Mouse (Mus musculus): Measurements from ENCODE around the gene Nr1d1. TPM values are rescaled to one million over a fixed set of nuclear protein-coding genes. Genes with fewer than 3 reads are reported as not detected.

The Nr1d1 gene
- total and polyA plus RNA-seq, 3 experiments, result 0.17 to 1.4 (median 0.25) TPM

DNA sequence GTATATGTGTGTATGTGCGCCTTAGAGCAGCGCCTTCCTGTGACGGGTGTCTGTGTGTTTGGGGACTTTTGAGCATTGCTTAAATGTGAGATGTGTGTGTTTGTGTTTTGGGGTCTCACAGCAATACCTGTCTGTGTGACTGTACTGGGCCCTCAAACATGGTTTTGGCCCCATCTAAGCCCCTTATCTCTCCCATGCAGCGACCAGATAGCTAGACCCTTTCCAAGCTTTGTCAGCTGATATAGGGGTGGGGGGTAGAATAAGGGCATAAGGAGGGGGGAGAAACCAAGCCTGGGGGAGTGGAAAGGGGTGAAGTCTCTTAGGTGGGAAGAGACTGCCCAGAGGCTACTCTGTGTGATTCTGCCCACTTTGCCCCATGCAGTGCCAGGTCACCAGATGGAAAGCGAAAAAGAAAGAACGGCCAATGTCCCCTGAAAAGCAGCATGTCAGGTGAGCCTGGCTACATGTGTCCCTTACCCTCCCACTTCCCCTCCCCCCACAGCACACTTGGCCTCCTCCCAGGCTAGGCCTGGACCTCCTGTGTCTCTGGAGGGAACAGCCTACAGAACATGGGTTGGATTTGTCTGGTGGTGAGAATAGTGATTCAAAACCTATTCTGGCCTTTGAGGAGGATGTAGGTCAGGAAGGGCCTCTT is 19.3 kb downstream of the Nr1d1 start:
- Histone ChIP-seq H3K27me3 (replicated peaks) (no peaks in the 10 kb centered on the region), H3K4me3 (replicated peaks in 1 of 3; ENCODE audit: low read depth in 2 of 3, low read length in 2 of 3, poor library complexity in 1 of 3) (no peak overlapping the region), H3K4me1 (ENCODE audit: control insufficient read depth in 1 of 2, insufficient read depth in 2 of 2) (peaks cover 21 to 46% of the 10 kb centered on the region in 2 experiments), H3K9me3 (replicated peaks; ENCODE audit: low read length) (no peaks in the 10 kb centered on the region), H3K9ac (ENCODE audit: insufficient read depth, low read depth) (no peak overlapping the region), H3K79me2 (replicated peaks; ENCODE audit: control insufficient read depth, extremely low read depth, insufficient read depth, poor library complexity, severe bottlenecking) (no peaks in the 10 kb centered on the region), H3K27ac (ENCODE audit: insufficient read depth, low read depth) (no peak overlapping the region), H3K36me3 (replicated peaks in 1 of 2; ENCODE audit: control insufficient read depth in 1 of 2, insufficient read depth in 1 of 2, low read length in 1 of 2) (no peaks in the 10 kb centered on the region), H3K4me2 (ENCODE audit: insufficient read depth, low read depth, poor library complexity, severe bottlenecking) (no peak overlapping the region)
- dilution Hi-C loops (cut with MboI; ENCODE audit: extremely low pct_ligation_motif_present, extremely low pct_unique_long_range_greater_than_20kb, low sequenced_read_pairs) (no loop called here), in situ Hi-C loops (cut with MboI; ENCODE audit: low pct_ligation_motif_present, low pct_unique_long_range_greater_than_20kb, low sequenced_read_pairs) (no loop called here)
- DNase-seq (ENCODE audit: extremely low read depth), result no peak
- TF ChIP-seq NELFE (IDR thresholded peaks at IDR 0.05; ENCODE audit: low read depth, low read length), result no peak
- no peak for TF ChIP-seq ZKSCAN1 (IDR thresholded peaks at IDR 0.05; ENCODE audit: borderline replicate concordance, low read depth, low read length)
- TF ChIP-seq CHD2 (IDR thresholded peaks at IDR 0.05; ENCODE audit: low read length), result no peak
- no peak for TF ChIP-seq MAX (IDR thresholded peaks at IDR 0.05; ENCODE audit: low read length)
- TF ChIP-seq KAT2A (IDR thresholded peaks at IDR 0.05; ENCODE audit: insufficient replicate concordance, low read length), result no peak
- no peak for TF ChIP-seq EP300 (IDR thresholded peaks at IDR 0.05; ENCODE audit: low read length)
- no peak for TF ChIP-seq SIN3A (IDR thresholded peaks at IDR 0.05; ENCODE audit: low read length)
- no peak for TF ChIP-seq JUND (conservative IDR thresholded peaks at IDR 0.05; ENCODE audit: low read depth, low read length)
- no peak for TF ChIP-seq MAZ (IDR thresholded peaks at IDR 0.05; ENCODE audit: low read depth, low read length)
- TF ChIP-seq MYC (IDR thresholded peaks at IDR 0.05; ENCODE audit: low read depth, low read length), result no peak
- no peak for TF ChIP-seq ETS1 (conservative IDR thresholded peaks at IDR 0.05; ENCODE audit: low read depth, low read length)
- no peak for TF ChIP-seq BHLHE40 (IDR thresholded peaks at IDR 0.05; ENCODE audit: low read depth, low read length)
- no peak for TF ChIP-seq RAD21 (IDR thresholded peaks at IDR 0.05; ENCODE audit: low read depth, low read length)
- TF ChIP-seq PAX5 (IDR thresholded peaks at IDR 0.05; ENCODE audit: low read length), result no peak
- no peak for TF ChIP-seq TCF12 (IDR thresholded peaks at IDR 0.05; ENCODE audit: low read depth, low read length)
- no peak for TF ChIP-seq IRF4 (IDR thresholded peaks at IDR 0.05; ENCODE audit: low read depth, low read length)
- TF ChIP-seq MAFK (IDR thresholded peaks at IDR 0.05; ENCODE audit: insufficient replicate concordance, low read length), result no peak
- no peak for TF ChIP-seq POLR2A (IDR thresholded peaks at IDR 0.05; ENCODE audit: low read depth, low read length)
- no peak for TF ChIP-seq CTCF (conservative IDR thresholded peaks at IDR 0.05 in 1 of 2, IDR thresholded peaks at IDR 0.05 in 1 of 2; ENCODE audit: low read depth in 2 of 2, low read length in 2 of 2)

DNA sequence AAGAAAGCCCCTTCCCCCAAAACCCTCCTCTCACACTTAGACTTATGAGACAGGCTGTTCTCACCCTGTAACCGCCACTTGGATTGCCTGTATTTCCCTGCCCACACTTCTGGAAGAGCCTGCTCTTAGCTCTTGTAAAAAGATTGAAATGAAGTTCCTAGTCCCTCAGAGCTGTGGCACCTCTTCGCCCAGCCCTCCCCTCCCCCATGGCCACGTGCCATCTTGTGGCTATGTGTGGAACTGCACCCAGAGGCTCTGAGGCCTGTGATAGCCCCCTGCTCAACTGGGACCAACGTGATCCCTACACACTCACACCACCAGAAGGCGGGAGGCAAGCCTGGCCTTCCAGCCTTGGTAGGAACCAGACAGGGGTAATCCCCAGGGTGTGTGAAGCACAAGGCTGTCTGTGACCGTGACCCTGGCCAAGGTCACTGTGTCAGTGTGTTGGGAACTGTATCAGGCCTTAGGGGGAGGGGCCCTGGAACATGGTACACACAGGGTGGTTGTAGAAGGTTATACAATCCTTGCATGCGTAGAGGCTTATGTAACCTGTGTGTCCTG is 20.4 kb downstream of the Nr1d1 start:
- peak; percentile 90 for DNase-seq (ENCODE audit: extremely low read depth)
- dilution Hi-C loops (cut with MboI; ENCODE audit: extremely low pct_ligation_motif_present, extremely low pct_unique_long_range_greater_than_20kb, low sequenced_read_pairs) (no loop called here), in situ Hi-C loops (cut with MboI; ENCODE audit: low pct_ligation_motif_present, low pct_unique_long_range_greater_than_20kb, low sequenced_read_pairs) (no loop called here)
- no peaks in the 10 kb centered on the region for H3K36me3 ChIP-seq (replicated peaks in 1 of 2; ENCODE audit: control insufficient read depth in 1 of 2, insufficient read depth in 1 of 2, low read length in 1 of 2)
- peaks cover 2% of the 10 kb centered on the region for H3K27me3 ChIP-seq (replicated peaks)
- H3K27ac ChIP-seq (ENCODE audit: insufficient read depth, low read depth), result no peak overlapping the region
- H3K79me2 ChIP-seq (replicated peaks; ENCODE audit: control insufficient read depth, extremely low read depth, insufficient read depth, poor library complexity, severe bottlenecking), result no peaks in the 10 kb centered on the region
- 0 out of 2 replicates have a peak overlapping the region, but pooled peaks have one; percentile 9 for H3K4me2 ChIP-seq (ENCODE audit: insufficient read depth, low read depth, poor library complexity, severe bottlenecking)
- no peak overlapping the region; the same call in 1 of the 2 replicates for H3K9ac ChIP-seq (ENCODE audit: insufficient read depth, low read depth)
- peaks cover 28 to 56% of the 10 kb centered on the region in 2 experiments for H3K4me1 ChIP-seq (ENCODE audit: control insufficient read depth in 1 of 2, insufficient read depth in 2 of 2)
- H3K4me3 ChIP-seq (replicated peaks in 1 of 3; ENCODE audit: low read depth in 2 of 3, low read length in 2 of 3, poor library complexity in 1 of 3), result peak overlapping the region in 2 of 3 experiments; percentile 39 to 51
- no peaks in the 10 kb centered on the region for H3K9me3 ChIP-seq (replicated peaks; ENCODE audit: low read length)
- TF ChIP-seq USF1 (IDR thresholded peaks at IDR 0.05; ENCODE audit: low read depth, low read length) (peak; percentile 67), CTCF (conservative IDR thresholded peaks at IDR 0.05 in 1 of 2, IDR thresholded peaks at IDR 0.05 in 1 of 2; ENCODE audit: low read depth in 2 of 2, low read length in 2 of 2) (peak; percentile 96 to 98), MYC (IDR thresholded peaks at IDR 0.05; ENCODE audit: low read depth, low read length) (peak; percentile 76), MAX (IDR thresholded peaks at IDR 0.05; ENCODE audit: low read length) (peak; percentile 95), NRF1 (IDR thresholded peaks at IDR 0.05; ENCODE audit: low read depth, low read length) (no peak), MAZ (IDR thresholded peaks at IDR 0.05; ENCODE audit: low read depth, low read length) (peak; percentile 93), NELFE (IDR thresholded peaks at IDR 0.05; ENCODE audit: low read depth, low read length) (peak; percentile 65; the same call in 1 of the 2 replicates), HCFC1 (IDR thresholded peaks at IDR 0.05; ENCODE audit: low read depth, low read length) (peak; percentile 64), MXI1 (IDR thresholded peaks at IDR 0.05; ENCODE audit: low read depth, low read length) (no peak; the same call in 1 of the 2 replicates), CHD1 (IDR thresholded peaks at IDR 0.05; ENCODE audit: low read depth, low read length) (no peak), UBTF (IDR thresholded peaks at IDR 0.05; ENCODE audit: low read depth, low read length) (0 out of 2 replicates have a peak, but pooled peaks have one; percentile 17), RAD21 (IDR thresholded peaks at IDR 0.05; ENCODE audit: low read depth, low read length) (peak; percentile 64), MEF2A (IDR thresholded peaks at IDR 0.05; ENCODE audit: borderline replicate concordance, low read depth, low read length) (peak; percentile 21; the same call in 1 of the 2 replicates), KAT2A (IDR thresholded peaks at IDR 0.05; ENCODE audit: insufficient replicate concordance, low read length) (no peak), BHLHE40 (IDR thresholded peaks at IDR 0.05; ENCODE audit: low read depth, low read length) (peak; percentile 82), ETS1 (conservative IDR thresholded peaks at IDR 0.05; ENCODE audit: low read depth, low read length) (peak; percentile 39; the same call in 1 of the 2 replicates), POLR2A (IDR thresholded peaks at IDR 0.05; ENCODE audit: low read depth, low read length) (peak; percentile 17; the same call in 1 of the 2 replicates), E2F4 (IDR thresholded peaks at IDR 0.05; ENCODE audit: insufficient replicate concordance, low read depth, low read length) (no peak), USF2 (conservative IDR thresholded peaks at IDR 0.05; ENCODE audit: low read depth, low read length) (peak; percentile 40; the same call in 1 of the 2 replicates), IRF4 (IDR thresholded peaks at IDR 0.05; ENCODE audit: low read depth, low read length) (peak; percentile 73; the same call in 1 of the 2 replicates)
